Mouse (Mus musculus) kidney, postnatal 0 days (tissue): Measurements from ENCODE around the gene Scarf1. TPM values are rescaled to one million over a fixed set of nuclear protein-coding genes. Genes with fewer than 3 reads are reported as not detected.
A peak's percentile ranks its signal among the peaks of the same experiment; 100 is the strongest.

Experiments
- ATAC-seq: fragments of 200-750 bp; cut with Nextera tagmentation; replicated peaks from 2 replicates; pipeline ENCODE4 v1.8.0; 2017; ENCODE audit warnings: low read depth, moderate number of reproducible peaks, moderate TSS enrichment, moderate library complexity; ENCODE audit not compliant: low FRiP score
- DNase-seq: peaks from one replicate; pipeline ENCODE4 v3.0.0-alpha.2; 2016; ENCODE audit warnings: low spot score
- H3K27ac ChIP-seq: fragments of 300-500 bp; sonication (generic); 2 replicates; pipeline ENCODE4 v1.5.1; 2014; ENCODE audit warnings: mild to moderate bottlenecking
- H3K27me3 ChIP-seq: fragments of 300-500 bp; sonication (generic); 2 replicates; pipeline ENCODE4 v1.6.1; 2014; ENCODE audit warnings: low read length, mixed read lengths; ENCODE audit not compliant: insufficient read depth
- H3K36me3 ChIP-seq: fragments of 300-500 bp; sonication (generic); 2 replicates; pipeline ENCODE4 v1.6.1; 2014; ENCODE audit warnings: low read length, mixed read lengths; ENCODE audit not compliant: insufficient read depth
- H3K4me1 ChIP-seq: fragments of 300-500 bp; sonication (generic); replicated peaks from 2 replicates; pipeline ENCODE4 v1.6.1; 2014; ENCODE audit warnings: antibody characterized with exemption, low read length, mixed read lengths; ENCODE audit not compliant: insufficient read depth
- H3K4me2 ChIP-seq: fragments of 300-500 bp; sonication (generic); 2 replicates; pipeline ENCODE4 v1.6.1; 2014; ENCODE audit warnings: mild to moderate bottlenecking, low read length, moderate library complexity, mixed read lengths
- H3K4me3 ChIP-seq: fragments of 300-500 bp; sonication (generic); replicated peaks from 2 replicates; pipeline ENCODE4 v1.5.1; 2014; ENCODE audit warnings: low read depth, low read length
- H3K9ac ChIP-seq: fragments of 300-500 bp; sonication (generic); 2 replicates; pipeline ENCODE4 v1.6.1; 2014; ENCODE audit warnings: low read depth, low read length
- H3K9me3 ChIP-seq: fragments of 300-500 bp; sonication (generic); replicated peaks from 2 replicates; pipeline ENCODE4 v1.6.1; 2016; ENCODE audit warnings: low read length, inconsistent platforms, mixed read lengths
- CTCF ChIP-seq: IDR thresholded peaks from 2 replicates; pipeline ENCODE4 v1.5.1; 2016; ENCODE audit warnings: antibody characterized with exemption, low read depth, mild to moderate bottlenecking, moderate library complexity
- WGBS: fragments of 180-500 bp; shearing (Covaris S2); extraction: QIAGEN DNeasy Blood & Tissue Kit; methylation state at CpG from one replicate; pipeline ENCODE4 v1.1.7; 2014; 5-methylcytosine and 5-hydroxymethylcytosine counted together
- polyA plus RNA-seq: library from polyadenylated mRNA; unstranded; fragments of >200 nt; fragmentation: Nextera tagmentation; extraction: Ambion mirVana; gene quantifications from 2 replicates; pipeline ENCODE4 v1.2.1, GENCODE M21; 2015

Scarf1 gene
- polyA plus RNA-seq, 1 experiment from 2014 or later = 14.4 TPM

- DNase-seq (peak; percentile 58), ATAC-seq (no peak)
- H3K9me3 ChIP-seq = no peaks in the 10 kb centered on the region
- TF ChIP-seq CTCF = no peak
- H3K4me1 ChIP-seq = peaks cover 27% of the 10 kb centered on the region; the same call in 1 of the 2 replicates
- H3K27me3 ChIP-seq = no peaks in the 10 kb centered on the region
- H3K4me3 ChIP-seq = no peak overlapping the region; the same call in 1 of the 2 replicates
- H3K4me2 ChIP-seq = peak overlapping the region; percentile 5; the same call in 1 of the 2 replicates
- WGBS = 33% methylated on average over 4 of the region's 4 CpGs
- H3K27ac ChIP-seq = peak overlapping the region; percentile 69
- no peaks in the 10 kb centered on the region for H3K36me3 ChIP-seq
- no peak overlapping the region for H3K9ac ChIP-seq
Observed at GRCm38 (mm10) chr11:75534286-75535033, 21.1 kb downstream of the Scarf1 start.

- H3K27ac ChIP-seq = peak overlapping the region; percentile 69
- no peak overlapping the region for H3K9ac ChIP-seq
- ATAC-seq (no peak), DNase-seq (no peak)
- 27% methylated on average over 13 of the region's 13 CpGs for WGBS
- H3K4me1 ChIP-seq = peaks cover 27% of the 10 kb centered on the region; the same call in 1 of the 2 replicates
- H3K9me3 ChIP-seq = no peaks in the 10 kb centered on the region
- TF ChIP-seq CTCF = no peak
- peak overlapping the region; percentile 5; the same call in 1 of the 2 replicates for H3K4me2 ChIP-seq
- H3K27me3 ChIP-seq = no peaks in the 10 kb centered on the region
- H3K4me3 ChIP-seq = no peak overlapping the region
- no peaks in the 10 kb centered on the region for H3K36me3 ChIP-seq
Observed at GRCm38 (mm10) chr11:75535106-75535795, 21.9 kb downstream of the Scarf1 start.

GRCm38 (mm10) chr11:75536255-75537024, 23.1 kb downstream of the Scarf1 start:
- no peak overlapping the region for H3K4me2 ChIP-seq
- H3K36me3 ChIP-seq = no peaks in the 10 kb centered on the region
- TF ChIP-seq CTCF = no peak
- peaks cover 31% of the 10 kb centered on the region; the same call in 1 of the 2 replicates for H3K4me1 ChIP-seq
- DNase-seq (no peak), ATAC-seq (no peak)
- no peaks in the 10 kb centered on the region for H3K9me3 ChIP-seq
- no peak overlapping the region for H3K9ac ChIP-seq
- WGBS = 93% methylated on average over 12 of the region's 12 CpGs
- H3K27ac ChIP-seq = no peak overlapping the region
- H3K4me3 ChIP-seq = no peak overlapping the region
- no peaks in the 10 kb centered on the region for H3K27me3 ChIP-seq

GRCm38 (mm10) chr11:75537025-75537414, 23.7 kb downstream of the Scarf1 start:
- 87% methylated on average over 8 of the region's 8 CpGs for WGBS
- Histone ChIP-seq H3K4me1 (peaks cover 31% of the 10 kb centered on the region; the same call in 1 of the 2 replicates), H3K36me3 (no peaks in the 10 kb centered on the region)

GRCm38 (mm10) chr11:75537491-75538183, 24.3 kb downstream of the Scarf1 start:
- H3K4me2 ChIP-seq = no peak overlapping the region
- ATAC-seq = peak; percentile 61; the same call in 1 of the 2 replicates
- DNase-seq = peak; percentile 51
- H3K4me3 ChIP-seq = no peak overlapping the region
- peak; percentile 30; the same call in 1 of the 2 replicates for TF ChIP-seq CTCF
- peak overlapping the region; percentile 77 for H3K27ac ChIP-seq
- H3K36me3 ChIP-seq = no peaks in the 10 kb centered on the region
- WGBS = 56% methylated on average over 11 of the region's 11 CpGs
- no peaks in the 10 kb centered on the region for H3K27me3 ChIP-seq
- no peak overlapping the region for H3K9ac ChIP-seq
- H3K9me3 ChIP-seq = no peaks in the 10 kb centered on the region
- peaks cover 26% of the 10 kb centered on the region; the same call in 1 of the 2 replicates for H3K4me1 ChIP-seq

More at GRCm38 (mm10) chr11:75537025-75537414, 23.7 kb downstream of the Scarf1 start:
- no peak for ATAC-seq
- no peak overlapping the region for H3K4me3 ChIP-seq
- no peak overlapping the region for H3K27ac ChIP-seq
- H3K9me3 ChIP-seq = no peaks in the 10 kb centered on the region
- no peak overlapping the region for H3K9ac ChIP-seq
- H3K27me3 ChIP-seq = no peaks in the 10 kb centered on the region
- TF ChIP-seq CTCF = no peak
- no peak for DNase-seq
- H3K4me2 ChIP-seq = no peak overlapping the region
